Mouse (Mus musculus) E14TG2a.4 (cell line): ENCODE results near the gene Larp6.

Source experiments
- CTCF ChIP-seq: conservative IDR thresholded peaks from 2 replicates; pipeline ENCODE4 v1.5.1; 2014; ENCODE audit warnings: low read length
- POU5F1 ChIP-seq: IDR thresholded peaks from 2 replicates; pipeline ENCODE4 v1.6.1; 2014; ENCODE audit warnings: low read length, borderline replicate concordance

- TF ChIP-seq CTCF (no peak), POU5F1 (no peak)
Observed at GRCm38 (mm10) chr9:60782057-60782789, 69.4 kb downstream of the Larp6 start.
